Mouse (Mus musculus): ENCODE data around the gene Ak8.

Ak8 gene

DNA sequence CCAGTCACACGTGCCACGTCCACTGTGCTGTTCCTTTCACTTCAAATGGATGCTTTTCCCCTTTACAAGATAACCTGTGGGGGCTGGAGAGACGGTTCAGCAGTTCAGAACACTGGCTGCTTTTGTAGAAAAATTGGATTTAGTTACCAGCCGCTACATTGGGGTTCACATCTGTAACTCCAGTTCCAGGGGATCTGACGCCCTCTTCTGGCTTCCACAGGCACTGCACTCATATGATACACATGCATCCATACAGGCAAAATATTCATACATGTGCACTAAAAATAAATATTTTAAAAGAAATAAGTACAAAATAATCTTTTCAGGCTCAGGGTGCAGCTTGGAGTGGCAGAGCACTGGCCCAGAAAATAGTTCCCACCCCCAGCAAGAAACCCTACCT lies 94.7 kb downstream of the Ak8 start:
- DNase-seq (ENCODE audit: low read depth, low spot score): no peak

DNA sequence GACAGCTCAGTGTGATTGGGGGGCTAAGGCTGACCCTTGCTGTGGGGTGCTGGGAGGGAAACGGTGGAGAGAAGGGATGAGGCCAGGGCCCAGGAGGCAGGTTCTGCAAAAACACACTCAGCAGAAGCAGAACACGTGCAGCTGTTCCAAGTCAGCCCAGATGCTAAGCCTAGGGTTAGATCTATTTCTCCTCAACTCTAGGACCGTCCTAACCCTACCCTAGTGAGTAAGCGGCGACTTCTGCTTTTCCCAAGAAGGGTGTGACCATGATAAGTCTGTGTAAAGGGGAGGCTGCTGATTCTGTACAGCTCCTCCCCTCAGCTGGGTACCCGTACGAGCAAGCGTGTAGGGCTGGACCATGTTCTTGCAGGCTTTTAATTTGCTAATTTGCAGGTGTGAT lies 96.3 kb downstream of the Ak8 start:
- no peak for DNase-seq (ENCODE audit: low read depth, low spot score)

DNA sequence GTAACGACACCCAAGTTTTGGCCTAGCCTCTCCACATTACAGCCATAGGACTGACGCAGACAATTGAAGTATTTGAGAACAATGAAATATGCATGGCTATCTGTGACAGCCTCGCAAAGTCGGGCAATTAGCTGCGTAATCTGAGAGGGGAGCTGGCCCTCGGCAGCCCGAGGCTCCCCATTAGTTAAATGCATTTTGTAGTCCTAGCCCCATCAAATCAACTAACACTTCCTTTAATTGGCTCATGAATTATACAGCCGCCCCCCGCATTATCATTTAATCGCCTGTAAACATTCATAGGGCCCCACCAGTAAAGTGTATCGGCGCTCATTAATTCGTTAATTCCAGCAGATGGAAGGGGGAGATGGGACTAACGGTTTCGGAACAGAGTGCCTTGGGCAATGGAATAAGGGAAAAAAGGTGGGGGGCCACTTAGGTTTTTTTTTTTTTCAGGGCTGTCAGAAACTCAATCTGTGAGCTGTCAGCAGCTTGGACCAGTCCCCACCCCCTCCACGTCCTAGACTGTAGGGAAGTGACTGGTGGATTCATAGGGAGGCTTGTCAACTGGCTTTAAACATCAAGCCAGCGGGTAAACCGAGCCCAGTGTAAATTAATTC lies 97.6 kb downstream of the Ak8 start:
- no peak for DNase-seq (ENCODE audit: low read depth, low spot score)

DNA sequence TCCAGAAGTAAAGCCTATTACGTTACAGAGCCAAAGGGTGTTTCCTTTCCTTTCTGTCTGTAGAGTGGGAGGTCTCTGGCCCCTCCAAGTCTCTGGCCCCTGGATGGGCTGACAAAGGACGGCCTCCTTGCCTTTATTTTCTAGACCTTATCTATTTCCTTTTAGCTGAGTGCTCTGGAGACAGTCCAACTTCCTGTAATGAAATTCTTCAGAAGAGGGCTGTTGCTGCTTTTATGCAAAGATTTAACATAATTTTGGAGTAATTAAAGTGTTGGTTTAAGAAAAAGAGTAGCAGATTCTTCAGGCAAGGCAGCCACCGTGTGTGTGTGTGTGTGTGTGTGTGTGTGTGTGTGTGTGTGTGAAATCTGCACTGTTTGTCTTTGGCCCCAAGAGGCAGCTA lies 98.4 kb downstream of the Ak8 start:
- DNase-seq (ENCODE audit: low read depth, low spot score): no peak

DNA sequence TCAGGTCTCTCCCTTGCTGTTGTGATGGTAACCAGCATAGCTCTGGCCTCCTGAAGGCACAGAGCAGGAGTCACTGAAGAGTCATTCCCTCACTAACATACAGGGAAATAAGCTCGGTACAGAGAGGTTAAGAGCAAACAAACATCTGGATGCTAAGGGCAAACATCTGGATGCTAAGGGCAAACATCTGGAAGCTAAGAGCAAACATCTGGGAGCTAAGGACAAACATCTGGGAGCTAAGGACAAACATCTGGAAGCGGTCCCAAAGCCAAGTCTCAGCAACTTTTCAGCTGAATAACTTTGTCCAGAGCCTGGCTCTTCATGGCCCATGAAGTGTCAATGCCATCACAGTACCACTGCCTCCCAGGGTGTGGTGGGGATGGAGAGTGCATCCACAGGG lies 99.6 kb downstream of the Ak8 start:
- DNase-seq (ENCODE audit: low read depth, low spot score): no peak

DNA sequence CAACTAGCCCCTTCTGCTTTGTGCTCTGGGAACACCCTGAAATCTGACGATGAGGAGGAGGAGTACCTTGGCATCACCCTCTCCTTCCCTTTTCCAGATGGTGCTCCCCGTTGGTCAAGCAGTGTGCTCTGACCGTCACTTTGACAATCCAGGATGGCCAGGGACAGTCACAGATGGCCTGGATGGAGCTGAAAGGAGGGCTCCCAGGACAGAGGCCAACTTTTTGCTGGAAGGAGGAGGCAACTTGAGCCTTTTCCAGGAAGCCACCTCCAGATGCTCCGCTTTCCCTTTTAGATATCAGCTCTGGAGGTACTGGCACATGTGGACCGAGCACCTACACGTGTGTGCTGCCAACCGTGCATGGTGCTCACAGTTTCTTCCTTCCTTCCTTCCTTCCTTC lies 103.4 kb downstream of the Ak8 start:
- no peak for DNase-seq (ENCODE audit: low read depth, low spot score)

DNA sequence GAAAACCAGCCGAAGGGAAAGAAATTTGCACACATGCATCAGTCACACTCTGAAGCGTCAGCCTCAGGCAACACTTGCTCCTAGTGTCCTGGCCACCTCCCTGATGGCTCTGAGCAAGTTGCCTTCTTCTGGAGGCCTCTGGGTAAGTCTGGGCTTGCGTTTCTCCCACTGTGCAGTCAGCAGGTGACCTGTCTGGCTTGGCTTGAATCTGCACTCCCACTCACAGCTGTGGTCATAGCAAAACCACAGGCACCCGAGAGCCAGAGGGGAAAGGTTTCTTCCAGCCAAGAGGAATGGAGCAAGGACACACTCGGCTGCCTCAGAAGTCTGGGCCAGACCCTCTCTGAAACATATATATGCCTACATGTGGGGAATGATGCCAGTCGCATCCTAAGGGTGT lies 108.9 kb downstream of the Ak8 start:
- DNase-seq (ENCODE audit: low read depth, low spot score): no peak

DNA sequence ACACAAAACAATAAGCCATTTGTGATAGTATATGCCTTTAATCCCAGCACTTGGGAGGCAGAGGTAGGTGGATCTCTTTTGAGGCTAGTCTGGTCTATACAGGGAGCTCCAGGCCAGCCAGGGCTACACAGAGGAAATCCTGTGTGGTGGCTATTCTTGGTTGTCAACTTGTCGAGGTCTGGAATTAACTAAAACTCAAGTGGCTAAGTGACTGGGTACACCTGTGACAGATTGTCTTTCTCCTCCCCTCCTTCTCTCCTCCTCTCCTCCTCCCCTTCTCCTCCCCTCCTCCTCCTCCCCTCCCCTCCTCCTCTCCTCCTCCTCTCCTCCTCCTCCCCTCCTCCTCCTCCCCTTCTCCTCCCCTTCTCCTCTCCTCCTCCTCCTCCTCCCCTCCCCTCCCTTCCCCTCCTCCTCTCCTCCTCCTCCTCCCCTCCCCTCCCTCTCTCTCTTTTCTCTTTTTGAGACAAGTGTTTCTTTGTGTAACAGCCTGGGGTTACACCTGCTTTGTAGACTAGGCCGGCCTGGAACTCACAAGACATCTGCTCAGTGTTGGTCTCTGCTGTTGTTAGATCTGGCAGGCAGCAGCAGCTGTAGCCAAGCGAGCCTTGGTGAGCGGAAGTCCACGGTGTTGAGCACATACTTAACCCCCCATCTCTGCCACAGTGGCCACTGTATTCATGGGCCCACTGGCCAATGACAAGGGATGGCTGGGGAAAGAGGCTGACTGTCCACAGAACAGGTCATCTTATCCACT lies 110.5 kb downstream of the Ak8 start:
- no peak for DNase-seq (ENCODE audit: low read depth, low spot score)

DNA sequence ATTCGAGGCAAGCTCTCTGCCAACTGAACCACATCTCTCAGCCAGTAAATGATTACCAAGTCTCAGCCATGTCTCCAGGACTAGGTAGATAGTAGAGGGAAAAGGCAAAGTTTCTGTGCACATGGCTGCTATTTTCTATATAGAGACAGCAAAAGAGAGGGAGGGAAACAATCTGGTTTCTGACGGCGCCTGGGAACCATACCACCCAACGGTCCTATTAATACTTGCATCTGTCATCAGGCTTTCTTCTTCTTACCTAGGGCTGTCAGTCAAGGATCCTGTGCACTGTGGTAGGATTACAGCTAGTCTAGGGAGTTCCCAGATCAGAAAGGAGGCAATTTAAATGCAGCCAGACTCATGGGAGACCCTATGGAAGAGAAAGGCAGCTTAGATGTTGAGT lies 118.9 kb downstream of the Ak8 start:
- DNase-seq (ENCODE audit: low read depth, low spot score): no peak

DNA sequence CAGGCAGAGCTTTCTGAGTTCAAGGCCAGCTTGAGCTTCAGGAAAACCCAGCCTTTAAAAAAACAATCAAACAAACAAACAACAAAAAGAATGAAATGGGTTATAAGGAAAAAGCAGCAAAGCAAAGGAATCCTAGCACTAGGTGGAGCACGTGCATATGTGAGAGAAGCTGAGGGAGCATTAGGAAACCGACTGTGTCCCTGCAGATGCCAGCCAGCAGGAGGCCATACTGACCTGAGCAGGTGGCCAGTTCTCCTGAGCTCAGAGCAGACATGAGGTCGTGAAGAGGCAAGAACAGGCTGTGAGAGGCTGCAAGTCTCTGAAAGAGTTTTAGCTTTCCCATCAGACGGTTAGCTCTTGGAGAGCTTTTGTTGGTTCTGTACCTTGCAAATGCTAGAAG lies 129.3 kb downstream of the Ak8 start:
- DNase-seq (ENCODE audit: low read depth, low spot score): peak; percentile 20

DNA sequence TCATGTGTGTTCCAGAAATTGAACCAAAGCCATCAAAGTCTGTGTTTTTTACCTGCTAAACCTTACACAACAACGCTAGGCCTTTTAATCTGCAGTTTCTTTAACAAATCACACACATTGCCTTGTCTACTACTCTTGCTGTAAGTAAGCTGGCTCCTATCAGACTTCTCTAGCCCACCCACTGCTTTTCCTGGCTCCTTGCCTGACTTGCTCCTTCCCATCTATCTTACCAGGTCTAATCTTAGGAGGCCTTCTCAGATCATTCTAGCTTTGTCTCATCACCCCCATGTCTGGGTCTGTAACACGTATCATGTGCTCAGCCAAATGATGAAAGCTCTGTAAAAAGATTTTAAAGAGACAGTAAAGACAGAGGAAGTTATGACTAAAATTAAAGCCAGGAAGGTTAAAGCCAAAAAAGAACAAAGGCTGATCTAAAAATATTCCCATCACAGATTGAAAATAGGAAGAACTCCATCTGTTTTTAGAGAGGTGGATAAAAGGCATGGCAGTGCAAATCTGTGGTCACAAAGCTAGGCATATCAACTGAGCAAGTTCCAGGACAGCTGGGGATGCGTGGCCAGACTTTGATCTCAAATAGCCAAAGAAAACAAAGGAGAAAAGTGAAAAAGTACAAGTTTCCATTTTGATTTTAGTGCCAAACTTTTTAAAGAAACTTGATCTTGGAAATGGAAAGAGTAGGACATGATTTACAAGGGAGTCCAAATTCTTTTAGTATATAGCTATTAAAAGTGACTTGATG lies 136.4 kb downstream of the Ak8 start:
- no peak for DNase-seq (ENCODE audit: low read depth, low spot score)

DNA sequence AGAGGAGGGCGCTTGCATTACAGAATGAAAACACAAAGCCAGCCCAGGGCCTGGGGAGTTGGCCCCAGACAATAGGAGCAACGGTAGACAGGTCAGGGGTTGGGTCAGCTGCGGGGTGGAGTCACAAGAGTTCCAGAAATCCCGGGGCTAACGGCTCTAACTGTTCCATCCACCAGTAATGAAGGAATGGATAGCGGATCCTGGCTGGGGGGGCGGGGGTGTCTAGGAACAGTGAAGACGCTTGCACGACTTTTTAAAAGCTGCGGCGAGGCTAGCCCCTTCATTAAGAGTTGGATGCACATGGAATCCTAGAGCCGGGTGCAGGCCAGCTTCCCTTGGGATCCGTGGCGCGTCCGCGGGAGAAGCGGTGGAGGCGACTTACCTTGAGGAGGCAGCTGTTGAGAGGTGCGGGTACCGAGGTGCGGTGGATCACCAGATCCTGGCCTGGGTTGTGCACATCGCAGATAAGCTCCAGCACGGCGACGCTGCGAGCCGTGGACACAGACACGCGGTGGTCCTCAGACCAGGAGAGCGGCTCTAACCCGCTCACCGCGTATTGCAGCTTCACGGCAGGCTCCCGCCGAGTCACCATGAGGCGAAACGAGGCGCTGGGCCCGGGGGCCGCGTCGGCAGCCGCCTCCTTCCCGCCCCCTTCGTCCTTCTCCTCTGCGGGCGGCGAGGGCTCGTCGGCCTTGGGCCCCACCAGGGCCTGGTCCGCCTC lies 139.7 kb downstream of the Ak8 start:
- peak; percentile 44 for DNase-seq (ENCODE audit: low read depth, low spot score)

DNA sequence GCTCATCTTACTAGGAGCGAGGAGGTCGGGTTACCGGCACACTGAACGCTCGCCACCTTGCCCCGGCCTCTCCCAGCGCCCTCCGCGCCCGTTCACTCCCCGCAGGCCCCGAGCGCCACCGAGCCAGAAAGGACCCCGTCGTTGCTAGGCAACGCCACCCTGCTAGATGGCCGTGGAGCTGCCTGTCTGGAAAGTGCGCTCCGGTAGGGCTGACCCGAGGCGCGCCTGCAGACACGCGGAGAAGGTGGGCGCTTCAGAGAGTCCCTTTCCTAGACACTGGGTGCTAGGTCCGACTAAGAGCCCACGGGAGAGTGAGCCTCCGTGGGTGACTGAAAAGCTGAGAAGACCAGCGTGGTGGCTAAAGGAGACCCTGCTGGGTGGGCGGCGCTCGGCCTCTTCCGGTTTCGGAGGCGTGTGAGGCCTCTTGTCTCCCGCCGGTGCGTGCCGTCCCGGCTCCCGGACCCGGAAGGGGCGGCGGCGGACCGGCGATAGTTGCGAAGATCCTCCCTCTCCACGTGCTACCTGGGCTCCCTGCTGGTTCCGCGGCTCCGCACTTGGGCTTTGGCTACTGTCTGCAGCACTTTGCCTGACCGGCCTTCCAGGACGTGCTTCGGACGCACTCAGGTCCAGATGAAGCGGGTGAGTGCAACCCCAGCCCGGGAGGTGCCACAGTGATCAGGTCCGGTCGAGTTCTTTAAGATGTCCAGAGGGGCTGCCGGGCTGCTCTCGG lies 140.4 kb downstream of the Ak8 start, which contains the start of the genes Gtf3c4 and Ddx31:
Gene Gtf3c4, minus strand, starts transcription at position 139 of the 730 bp plus-strand sequence.
Gene Ddx31, plus strand, starts transcription at position 185 of the 730 bp plus-strand sequence.
- peak; percentile 92 for DNase-seq (ENCODE audit: low read depth, low spot score)

DNA sequence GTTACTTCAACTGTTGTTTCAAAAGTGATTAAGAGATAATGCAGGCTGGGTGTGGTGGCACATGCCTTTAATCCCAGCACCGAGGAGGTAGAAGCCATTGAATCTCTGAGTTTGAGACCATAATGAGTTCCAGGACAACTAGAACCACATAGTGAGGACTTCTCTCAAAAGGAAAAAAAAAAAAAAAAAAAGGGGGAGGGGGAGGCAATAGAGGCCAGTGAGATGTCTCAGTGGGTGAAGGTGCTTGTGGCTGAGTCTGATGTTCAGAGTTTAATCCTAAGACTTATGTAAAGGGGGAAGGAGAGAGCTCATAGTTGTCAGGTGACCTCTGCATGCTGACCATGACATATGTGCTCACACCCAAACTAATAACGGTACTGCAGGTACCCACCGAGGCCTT lies 142.1 kb downstream of the Ak8 start:
- DNase-seq (ENCODE audit: low read depth, low spot score): no peak

DNA sequence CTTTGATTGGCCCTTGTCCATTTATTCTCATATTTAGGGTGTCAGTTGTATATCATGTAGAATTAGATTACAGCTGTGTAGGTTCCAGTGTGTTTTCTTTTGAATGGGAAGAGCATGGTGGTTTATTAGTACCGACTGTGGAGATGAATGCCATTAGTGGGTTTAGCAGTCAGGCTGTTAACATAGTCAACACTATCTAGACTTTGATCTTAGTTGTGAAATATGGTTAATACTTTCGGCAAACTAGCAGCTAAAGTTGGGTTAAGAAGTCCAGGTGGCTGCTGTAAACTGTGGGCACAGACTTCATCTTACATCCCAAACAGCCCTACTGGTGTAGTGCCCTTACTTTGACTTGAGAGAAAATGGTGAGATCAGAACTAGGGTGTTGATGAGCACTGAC lies 148.9 kb downstream of the Ak8 start:
- no peak for DNase-seq (ENCODE audit: low read depth, low spot score)

DNA sequence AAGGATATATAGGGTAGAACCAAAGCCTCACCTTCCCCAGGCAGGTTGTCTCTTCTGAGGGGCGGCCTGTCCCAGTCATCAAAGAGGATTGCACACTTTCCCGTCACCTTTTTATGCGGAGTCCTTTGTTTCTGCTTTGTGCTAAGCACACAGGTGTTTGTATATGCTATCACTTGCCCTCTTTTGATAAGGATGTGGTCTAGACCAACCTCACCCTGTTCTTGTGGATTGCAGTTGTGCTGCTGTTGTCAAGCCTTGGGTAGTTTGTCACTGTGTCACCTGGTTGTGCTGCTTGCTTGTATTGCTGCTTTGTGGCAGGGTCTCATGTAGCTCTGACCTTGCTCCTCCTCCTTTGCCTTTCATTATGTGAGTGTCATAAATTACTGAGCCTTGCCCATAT lies 152.6 kb downstream of the Ak8 start:
- DNase-seq (ENCODE audit: low read depth, low spot score): no peak

DNA sequence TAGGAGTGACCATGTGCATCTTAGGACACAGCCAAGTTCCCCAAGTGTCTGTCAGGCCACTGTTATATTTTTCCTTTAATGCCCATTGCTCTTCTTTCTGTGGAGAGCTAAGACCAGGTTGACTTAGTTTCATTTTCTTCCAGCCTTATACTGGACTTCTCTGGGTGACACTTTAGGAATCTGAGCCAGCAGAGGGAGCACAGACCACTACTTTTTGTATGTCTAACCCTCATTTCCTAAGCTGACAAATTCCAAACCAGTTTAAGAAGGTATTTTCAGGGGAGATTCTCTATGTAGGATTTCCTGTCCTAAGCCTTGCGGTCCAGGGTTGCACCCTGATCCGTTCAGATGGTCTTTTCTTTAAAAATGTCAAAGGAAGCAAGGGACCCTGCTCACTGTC lies 155.8 kb downstream of the Ak8 start:
- no peak for DNase-seq (ENCODE audit: low read depth, low spot score)

DNA sequence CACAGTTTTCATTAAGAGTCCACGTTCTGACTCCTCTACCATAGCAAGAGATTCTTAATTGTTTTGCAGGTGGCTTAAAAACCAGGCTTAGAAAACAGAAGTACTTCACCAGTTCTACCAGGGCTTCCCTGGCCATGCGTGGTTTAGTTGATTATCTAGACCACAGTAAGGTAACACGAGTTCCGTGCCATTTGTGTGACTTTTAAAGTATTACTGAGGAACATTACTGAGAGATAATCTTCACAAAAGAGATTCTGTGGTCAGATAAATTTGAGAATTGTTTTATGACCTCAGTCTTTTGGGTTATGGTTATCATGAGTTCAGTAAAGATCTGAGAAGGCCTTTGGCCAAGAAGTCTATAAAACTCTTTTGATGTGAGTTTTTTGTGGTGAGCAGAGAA lies 159.3 kb downstream of the Ak8 start:
- no peak for DNase-seq (ENCODE audit: low read depth, low spot score)

DNA sequence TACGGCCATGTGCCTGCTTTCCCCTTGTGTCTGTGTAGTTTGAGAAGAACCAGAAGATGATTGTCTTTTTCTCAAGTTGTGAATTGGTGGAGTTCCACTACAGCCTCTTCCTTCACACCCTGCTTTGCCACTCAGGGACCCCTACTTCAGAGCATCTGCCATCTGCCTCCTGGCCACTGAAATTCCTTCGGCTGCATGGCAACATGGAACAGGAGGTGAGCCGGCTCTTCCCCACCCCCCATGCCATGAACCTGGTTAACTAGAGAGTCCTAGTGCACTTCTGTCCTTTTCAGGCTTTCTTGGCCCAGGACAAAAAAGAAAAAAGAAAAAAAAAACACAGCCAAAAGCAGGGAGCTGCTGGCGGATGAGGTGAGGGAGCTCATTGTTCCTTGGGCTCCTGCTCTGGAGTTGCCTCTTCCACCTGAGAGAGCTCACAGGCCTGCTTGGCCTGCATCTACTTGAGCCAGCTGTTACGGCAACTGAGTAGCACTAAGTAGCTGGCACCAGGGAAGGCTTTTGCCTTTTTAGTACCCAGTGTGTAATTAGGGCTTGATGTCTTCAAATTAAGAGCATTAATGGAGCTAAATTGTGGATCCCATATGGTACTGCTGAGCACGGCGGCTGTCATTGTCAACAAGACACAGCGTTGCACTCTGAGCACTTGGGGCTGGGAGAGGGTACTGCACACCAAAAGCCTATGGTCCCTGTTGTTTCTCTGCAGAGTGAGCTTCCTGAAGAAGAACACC lies 160.9 kb downstream of the Ak8 start:
- DNase-seq (ENCODE audit: low read depth, low spot score): no peak
